Mouse (Mus musculus) myocyte (in vitro differentiated cells): ENCODE data around the gene Chn2.

Experiments used
- E2F4 ChIP-seq: IDR thresholded peaks from one replicate; pipeline ENCODE4 v1.6.1; 2011; ENCODE audit warnings: mild to moderate bottlenecking, control low read depth, moderate library complexity; ENCODE audit not compliant: insufficient read depth
- MAX ChIP-seq: IDR thresholded peaks from one replicate; pipeline ENCODE4 v1.6.1; 2011; ENCODE audit warnings: low read depth, mild to moderate bottlenecking, control low read depth
- MYOD1 ChIP-seq, 3 experiments: IDR thresholded peaks; one replicate each; pipeline ENCODE4 v1.6.1; 2011; ENCODE audit warnings: control low read depth in 2 of 3, low read depth in 2 of 3, mild to moderate bottlenecking in 2 of 3, moderate library complexity in 1 of 3; ENCODE audit not compliant: insufficient read length in 2 of 3, control insufficient read depth in 1 of 3
- MYOG ChIP-seq, 3 experiments: IDR thresholded peaks; one replicate each; pipeline ENCODE4 v1.6.1; 2011; ENCODE audit warnings: control low read depth in 2 of 3, low read depth in 2 of 3, mild to moderate bottlenecking in 2 of 3; ENCODE audit not compliant: insufficient read length in 2 of 3, control insufficient read depth in 1 of 3, insufficient read depth in 1 of 3
- POLR2A ChIP-seq: IDR thresholded peaks from one replicate; pipeline ENCODE4 v1.6.1; 2011; ENCODE audit warnings: low read depth, mild to moderate bottlenecking, control low read depth, moderate library complexity; ENCODE audit not compliant: insufficient read length
- POLR2AphosphoS2 ChIP-seq: IDR thresholded peaks from one replicate; pipeline ENCODE4 v1.6.1; 2011; ENCODE audit warnings: low read depth, control low read depth; ENCODE audit not compliant: insufficient read length
- SRF ChIP-seq: IDR thresholded peaks from one replicate; pipeline ENCODE4 v1.6.1; 2011; ENCODE audit warnings: low read depth; ENCODE audit not compliant: control insufficient read depth, insufficient read length
- TCF12 ChIP-seq: IDR thresholded peaks from one replicate; pipeline ENCODE4 v1.6.1; 2011; ENCODE audit warnings: mild to moderate bottlenecking, control low read depth; ENCODE audit not compliant: poor library complexity, insufficient read depth, severe bottlenecking
- USF1 ChIP-seq: IDR thresholded peaks from one replicate; pipeline ENCODE4 v1.6.1; 2011; ENCODE audit warnings: low read depth, mild to moderate bottlenecking, control low read depth, moderate library complexity

GRCm38 (mm10) chr6:54170286-54170894 lies 131.0 kb downstream of the Chn2 start:
- TF ChIP-seq POLR2A (no peak), USF1 (no peak), E2F4 (no peak), MYOG (IDR thresholded peaks at IDR 0.05; ENCODE audit: control insufficient read depth in 1 of 3, insufficient read depth in 1 of 3, insufficient read length in 2 of 3, low read depth in 2 of 3) (no peak), MYOD1 (IDR thresholded peaks at IDR 0.05; ENCODE audit: control insufficient read depth in 1 of 3, insufficient read length in 2 of 3, low read depth in 2 of 3) (no peak), POLR2AphosphoS2 (no peak), TCF12 (no peak), MAX (no peak), SRF (no peak)
